7 mouse cellular contexts compared by ENCODE assay signal in genomic region chr8:79398994-79399650, GRCm38 (mm10). TPM values are rescaled to one million over a fixed set of nuclear protein-coding genes. Genes with fewer than 3 reads are reported as not detected.
DNase-seq lines count a peak whose midpoint lies in the region; ATAC-seq and TF ChIP-seq lines count a peak whose summit lies in the region.

Smad1 (minus strand) TSS chr8:79399518.

- WGBS in embryonic facial prominence, embryonic 14.5 days: 0% methylated on average over 22 of the region's 80 CpGs
- WGBS in heart, embryonic 10.5 days: under 1% methylated on average over 73 of the region's 80 CpGs
- under 1% methylated on average over 59 of the region's 80 CpGs for WGBS in kidney, embryonic 15.5 days
- WGBS in limb, embryonic 15.5 days: 1% methylated on average over 79 of the region's 80 CpGs
- under 1% methylated on average over 49 of the region's 80 CpGs for WGBS in midbrain, postnatal 0 days

- no peaks in the 10 kb centered on the region for H3K27me3 ChIP-seq in embryonic facial prominence, embryonic 14.5 days (replicated peaks; ENCODE audit: control insufficient read depth, insufficient read depth, low read length)
- no peaks in the 10 kb centered on the region for H3K27me3 ChIP-seq in heart, embryonic 10.5 days (ENCODE audit: insufficient read depth, poor library complexity, severe bottlenecking)
- H3K27me3 ChIP-seq in kidney, embryonic 15.5 days: no peaks in the 10 kb centered on the region
- H3K27me3 ChIP-seq in limb, embryonic 15.5 days: no peaks in the 10 kb centered on the region
- no peaks in the 10 kb centered on the region for H3K27me3 ChIP-seq in midbrain, postnatal 0 days (ENCODE audit: insufficient read depth, low read length)

- TF ChIP-seq CTCF in midbrain, postnatal 0 days (IDR thresholded peaks at IDR 0.05): no peak

- DNase-seq in adrenal gland, postnatal 36 days: peak; percentile 97
- peak; percentile 96 for DNase-seq in embryonic facial prominence, embryonic 14.5 days (ENCODE audit: low spot score)
- peak; percentile 95 for DNase-seq in heart, embryonic 10.5 days (ENCODE audit: low spot score)
- peak; percentile 95 for DNase-seq in midbrain, postnatal 0 days (ENCODE audit: low spot score)
- DNase-seq in spleen, postnatal 10 days (ENCODE audit: low spot score in 2 of 2): peak; percentile 63 to 80

- ATAC-seq in embryonic facial prominence, embryonic 14.5 days (ENCODE audit: low read depth): peak; percentile 95
- peak; percentile 93 for ATAC-seq in kidney, embryonic 15.5 days (replicated peaks; ENCODE audit: low FRiP score)
- peak; percentile 86 for ATAC-seq in limb, embryonic 15.5 days (ENCODE audit: insufficient number of reproducible peaks, low FRiP score, low TSS enrichment, low read depth)
- peak; percentile 92 for ATAC-seq in midbrain, postnatal 0 days (ENCODE audit: low FRiP score)

- no peaks in the 10 kb centered on the region for H3K36me3 ChIP-seq in embryonic facial prominence, embryonic 14.5 days (ENCODE audit: control insufficient read depth, insufficient read depth, low read length)
- H3K36me3 ChIP-seq in heart, embryonic 10.5 days: no peaks in the 10 kb centered on the region
- H3K36me3 ChIP-seq in kidney, embryonic 15.5 days: no peaks in the 10 kb centered on the region; the same call in 1 of the 2 replicates
- H3K36me3 ChIP-seq in limb, embryonic 15.5 days: peaks cover under 1% of the 10 kb centered on the region; the same call in 1 of the 2 replicates
- H3K36me3 ChIP-seq in midbrain, postnatal 0 days (ENCODE audit: insufficient read depth, low read length): no peaks in the 10 kb centered on the region

- H3K9ac ChIP-seq in embryonic facial prominence, embryonic 14.5 days (ENCODE audit: low read depth, low read length): peak within 1 kb of the TSS; percentile 99
- peak within 1 kb of the TSS; percentile 96 for H3K9ac ChIP-seq in kidney, embryonic 15.5 days
- peak within 1 kb of the TSS; percentile 92 for H3K9ac ChIP-seq in limb, embryonic 15.5 days
- H3K9ac ChIP-seq in midbrain, postnatal 0 days (replicated peaks; ENCODE audit: low read length, poor library complexity, severe bottlenecking): peak within 1 kb of the TSS; percentile 99

- no peaks in the 10 kb centered on the region for H3K9me3 ChIP-seq in embryonic facial prominence, embryonic 14.5 days (ENCODE audit: control insufficient read depth, low read length)
- H3K9me3 ChIP-seq in heart, embryonic 10.5 days: no peaks in the 10 kb centered on the region
- H3K9me3 ChIP-seq in kidney, embryonic 15.5 days (replicated peaks): no peaks in the 10 kb centered on the region
- no peaks in the 10 kb centered on the region for H3K9me3 ChIP-seq in limb, embryonic 15.5 days
- no peaks in the 10 kb centered on the region for H3K9me3 ChIP-seq in midbrain, postnatal 0 days (ENCODE audit: low read length)

- H3K4me2 ChIP-seq in embryonic facial prominence, embryonic 14.5 days (ENCODE audit: low read depth, low read length): peak within 1 kb of the TSS; percentile 55
- H3K4me2 ChIP-seq in kidney, embryonic 15.5 days: peak within 1 kb of the TSS; percentile 69
- H3K4me2 ChIP-seq in limb, embryonic 15.5 days: peak within 1 kb of the TSS; percentile 56
- H3K4me2 ChIP-seq in midbrain, postnatal 0 days (ENCODE audit: low read depth, low read length, poor library complexity, severe bottlenecking): peak within 1 kb of the TSS; percentile 66

- peak within 1 kb of the TSS; percentile 90 for H3K4me3 ChIP-seq in embryonic facial prominence, embryonic 14.5 days (ENCODE audit: low read depth, low read length)
- peak within 1 kb of the TSS; percentile 96 for H3K4me3 ChIP-seq in heart, embryonic 10.5 days
- H3K4me3 ChIP-seq in kidney, embryonic 15.5 days (replicated peaks): peak within 1 kb of the TSS; percentile 91
- H3K4me3 ChIP-seq in limb, embryonic 15.5 days: peak within 1 kb of the TSS; percentile 62
- peak within 1 kb of the TSS; percentile 94 for H3K4me3 ChIP-seq in midbrain, postnatal 0 days (ENCODE audit: low read depth, low read length)

- 0 out of 2 replicates have a peak, but pooled peaks cover 14% of the 10 kb centered on the region for H3K4me1 ChIP-seq in embryonic facial prominence, embryonic 14.5 days (ENCODE audit: control insufficient read depth, insufficient read depth, low read length)
- H3K4me1 ChIP-seq in heart, embryonic 10.5 days: peaks cover 22% of the 10 kb centered on the region
- H3K4me1 ChIP-seq in kidney, embryonic 15.5 days: peaks cover 24% of the 10 kb centered on the region
- peaks cover 32% of the 10 kb centered on the region for H3K4me1 ChIP-seq in limb, embryonic 15.5 days
- peaks cover 10% of the 10 kb centered on the region for H3K4me1 ChIP-seq in midbrain, postnatal 0 days (ENCODE audit: insufficient read depth, low read length)

- H3K27ac ChIP-seq in embryonic facial prominence, embryonic 14.5 days (replicated peaks; ENCODE audit: low read depth, low read length): peak within 1 kb of the TSS; percentile 98
- H3K27ac ChIP-seq in heart, embryonic 10.5 days: peak within 1 kb of the TSS; percentile 99
- H3K27ac ChIP-seq in kidney, embryonic 15.5 days: peak within 1 kb of the TSS; percentile 96
- H3K27ac ChIP-seq in limb, embryonic 15.5 days: peak within 1 kb of the TSS; percentile 92
- peak within 1 kb of the TSS; percentile 99 for H3K27ac ChIP-seq in midbrain, postnatal 0 days (ENCODE audit: low read depth, low read length)

RNA-seq across cellular contexts. Expression of gene Smad1, which starts in this region (rescaled TPM):
- total RNA-seq in adrenal gland, postnatal 36 days (2021): 10 to 100 TPM; 26.6 to 27.8 TPM
- 59.4 and 64.7 TPM in 2 replicates for polyA plus RNA-seq in embryonic facial prominence, embryonic 14.5 days (2014; fragmentation: Nextera tagmentation; extraction: Ambion mirVana)
- polyA plus RNA-seq in heart, embryonic 10.5 days (2016; fragmentation: Nextera tagmentation; extraction: Ambion mirVana): 20.1 and 32.1 TPM in 2 replicates
- 40.0 and 41.0 TPM in 2 replicates for polyA plus RNA-seq in kidney, embryonic 15.5 days (2015; fragmentation: Nextera tagmentation; extraction: Ambion mirVana)
- polyA plus RNA-seq in limb, embryonic 15.5 days (2015; fragmentation: Nextera tagmentation; extraction: Ambion mirVana): 49.0 and 54.2 TPM in 2 replicates
- 75.6 and 78.8 TPM in 2 replicates for total RNA-seq in midbrain, postnatal 0 days (2014; rRNA removed)
- polyA plus RNA-seq in midbrain, postnatal 0 days (2015; fragmentation: Nextera tagmentation; extraction: Ambion mirVana): 49.1 and 52.5 TPM in 2 replicates

Comparison
In these comparisons a context has a peak if more than half of its experiments do, and no peak if none do; other contexts are left out.
1. Peak in every context shown above with its lines: DNase-seq, ATAC-seq, H3K4me3 ChIP-seq and H3K27ac ChIP-seq.